Mouse (Mus musculus) thymus, postnatal 25 days (tissue): Measurements from ENCODE around the gene Tfeb.

Experiments used
- DNase-seq: peaks from one replicate; pipeline ENCODE4 v3.0.0; 2022

The Tfeb gene

DNA sequence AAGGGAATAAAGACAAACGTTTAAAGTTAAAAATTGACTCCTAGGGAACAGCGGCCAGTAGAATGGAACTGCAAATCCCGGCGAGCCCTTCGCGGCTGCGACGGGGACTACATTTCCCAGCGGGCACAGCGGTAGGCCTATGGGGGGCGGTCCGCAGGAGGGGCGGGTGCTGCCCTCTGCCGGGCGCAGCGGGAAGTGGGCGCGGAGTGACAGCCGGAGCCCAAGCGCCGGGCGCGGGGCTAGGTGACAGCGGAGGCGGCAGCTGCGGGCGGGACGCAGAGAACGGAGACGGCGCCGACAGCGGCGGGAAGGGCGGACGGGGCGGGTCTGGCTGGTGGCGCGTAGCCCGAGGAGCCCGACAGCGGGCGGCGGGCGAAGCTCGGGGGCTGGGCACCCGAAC lies at the start of gene Tfeb:
Gene Tfeb (plus strand): TSS at position 175 of the 400 bp plus-strand sequence.
- DNase-seq = peak; percentile 99

DNA sequence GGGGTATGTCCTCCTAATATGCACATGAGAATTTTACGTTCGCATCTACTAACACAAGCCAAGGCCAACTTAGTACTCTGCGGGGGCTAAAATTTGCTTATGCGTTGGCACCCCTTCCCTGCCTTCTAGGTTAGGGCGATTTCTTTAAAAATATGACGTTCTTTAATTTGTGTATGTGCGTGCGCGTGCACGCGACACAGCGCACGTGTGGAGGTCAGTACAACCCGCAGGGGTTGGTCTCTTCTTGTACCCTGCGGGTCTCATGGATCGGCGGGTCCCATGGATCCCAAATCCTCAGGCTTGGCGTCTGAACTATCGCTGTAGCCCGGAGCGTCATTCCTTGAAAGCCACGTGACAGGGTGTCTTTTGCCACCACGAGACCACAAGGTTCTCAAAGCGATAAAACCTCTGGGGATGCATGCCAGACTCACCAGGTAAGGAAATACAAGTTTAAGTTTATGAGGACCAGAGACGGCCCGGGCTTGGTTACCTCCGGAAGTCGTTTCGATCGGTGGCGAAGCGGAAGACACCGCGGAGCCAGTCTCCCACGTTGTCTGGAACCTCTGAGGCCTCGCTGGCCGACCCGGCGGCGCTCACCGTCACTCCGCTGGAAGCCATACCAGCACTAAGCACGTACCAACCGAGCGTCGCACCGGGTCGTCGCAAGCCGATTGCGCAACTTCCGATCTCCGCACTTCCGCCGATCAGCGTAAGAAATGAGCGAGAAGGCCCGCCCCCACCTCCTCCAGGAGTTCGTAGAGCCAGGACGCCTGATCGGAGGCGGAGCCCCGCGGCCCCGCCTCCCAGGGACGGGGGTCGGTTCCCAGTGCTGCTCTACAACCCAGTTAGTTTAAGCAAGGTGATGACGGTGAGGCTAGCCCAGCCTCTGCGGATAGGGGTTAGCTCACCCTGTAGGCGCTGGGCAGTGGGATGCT lies 49.2 kb upstream of the Tfeb start:
- peak; percentile 92 for DNase-seq

DNA sequence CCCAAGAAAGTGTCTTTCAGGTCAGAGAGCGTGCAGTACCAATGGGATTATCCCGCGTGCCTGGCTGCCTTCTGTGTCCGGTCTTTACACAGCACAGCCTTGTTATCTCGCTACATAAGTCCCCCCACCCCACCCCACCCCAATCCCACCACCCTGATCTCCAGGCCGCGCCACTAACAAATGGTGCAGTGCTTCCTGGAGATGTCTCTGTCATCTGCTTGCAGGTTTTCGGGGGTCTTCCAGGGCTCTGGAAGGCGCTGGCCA lies 48.6 kb upstream of the Tfeb start, which contains the start of gene Tomm6:
Gene Tomm6 (minus strand): TSS at position 43 of the 264 bp plus-strand sequence.
- DNase-seq = no peak

GRCm38 (mm10) chr17:47688608-47689575 lies 47.9 kb upstream of the Tfeb start, which contains the start of gene Frs3:
Gene Frs3 (plus strand): TSS chr17:47689030.
- DNase-seq = peak; percentile 57

DNA sequence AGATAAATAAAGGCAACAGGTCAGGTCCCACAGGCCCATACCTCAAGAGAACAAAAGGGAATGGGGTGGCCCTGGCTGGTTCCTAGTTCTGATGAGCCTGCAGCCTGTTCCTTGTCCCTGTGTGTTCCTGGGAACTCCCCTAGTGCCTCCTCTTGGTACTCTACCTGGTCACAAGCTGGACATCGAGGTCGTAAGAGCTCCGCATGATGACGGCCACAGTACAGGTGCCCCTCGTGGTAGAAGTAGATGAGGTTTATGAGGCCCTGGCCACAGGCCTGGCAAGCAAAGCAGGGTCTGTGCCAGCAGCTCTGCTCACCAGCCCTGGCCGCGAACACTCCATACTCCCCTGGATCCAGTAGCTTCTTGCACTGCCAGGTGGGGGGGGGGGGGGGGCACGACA lies 46.9 kb upstream of the Tfeb start:
- DNase-seq = no peak

DNA sequence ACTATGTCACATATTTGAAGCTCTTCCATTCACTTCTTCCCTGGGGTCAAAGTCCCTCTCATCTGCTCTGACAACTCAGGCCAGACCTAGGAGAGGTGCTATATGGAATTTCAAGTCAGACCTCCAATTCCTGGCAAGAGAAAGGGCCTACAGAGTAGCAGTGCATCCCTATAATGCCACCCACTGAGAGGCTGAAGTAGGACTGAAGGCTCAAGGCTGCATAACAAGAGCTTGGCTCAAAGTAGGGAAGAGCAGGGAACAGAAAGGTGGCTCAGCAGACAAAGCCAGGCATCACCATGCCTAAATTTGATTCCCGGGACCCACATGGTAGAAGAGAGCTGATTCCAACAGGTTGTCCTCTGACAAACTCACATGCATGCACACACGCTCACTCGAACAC lies 45.2 kb upstream of the Tfeb start:
- no peak for DNase-seq

GRCm38 (mm10) chr17:47693671-47694441 lies 43.0 kb upstream of the Tfeb start:
- no peak for DNase-seq

DNA sequence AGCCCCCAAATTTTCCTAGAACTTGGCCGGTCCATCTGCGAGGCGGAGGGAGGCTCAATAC lies 42.6 kb upstream of the Tfeb start, which contains the start of gene Gm21981:
Gene Gm21981 (minus strand): TSS at position 14 of the 61 bp plus-strand sequence.
- DNase-seq = no peak

- DNase-seq = peak; percentile 97
Observed at GRCm38 (mm10) chr17:47694503-47695336, 42.1 kb upstream of the Tfeb start, which contains the start of gene Prickle4. Gene Prickle4 (minus strand): TSS chr17:47694736.

DNA sequence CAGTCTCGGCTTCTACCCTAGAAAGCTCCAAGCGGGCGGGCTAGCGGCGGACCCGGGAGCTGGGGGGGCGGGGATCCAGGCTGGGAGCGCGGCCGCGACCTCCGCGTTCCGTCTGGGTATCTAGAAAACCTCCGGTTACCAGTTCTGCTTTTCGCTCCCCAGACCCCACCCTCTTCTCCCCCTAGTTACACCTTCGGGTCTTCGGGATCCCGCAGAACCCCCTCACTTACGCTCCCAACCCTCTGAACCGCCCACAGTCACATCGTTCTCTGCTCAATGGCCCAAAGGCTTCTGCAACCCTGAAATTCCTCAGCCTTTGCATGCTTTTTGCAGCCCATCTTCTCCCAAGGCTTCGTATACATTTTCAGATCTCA lies 41.5 kb upstream of the Tfeb start:
- DNase-seq = no peak

- no peak for DNase-seq
Observed at GRCm38 (mm10) chr17:47698156-47698555, 38.7 kb upstream of the Tfeb start.

DNA sequence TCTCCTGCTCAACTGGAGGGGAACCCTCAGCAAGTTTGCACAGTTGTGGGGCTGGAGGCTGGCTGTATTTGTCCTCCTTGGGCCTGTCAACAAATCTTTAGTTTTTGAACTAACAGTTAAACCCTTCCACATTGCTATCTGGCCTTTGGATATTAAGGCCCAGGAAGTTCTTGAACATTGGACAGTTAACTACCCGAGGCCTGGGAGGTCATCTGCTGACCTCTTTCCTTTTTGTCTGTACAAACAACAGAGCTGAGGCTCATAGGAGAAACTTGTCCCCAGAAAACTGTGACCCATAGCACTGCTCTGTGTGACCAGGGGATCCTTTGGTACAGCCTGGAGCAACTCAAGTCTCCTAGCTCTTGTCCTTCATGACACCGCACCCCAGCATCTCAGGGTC lies 37.8 kb upstream of the Tfeb start:
- no peak for DNase-seq

GRCm38 (mm10) chr17:47701793-47702192 lies 35.0 kb upstream of the Tfeb start:
- DNase-seq = no peak

DNA sequence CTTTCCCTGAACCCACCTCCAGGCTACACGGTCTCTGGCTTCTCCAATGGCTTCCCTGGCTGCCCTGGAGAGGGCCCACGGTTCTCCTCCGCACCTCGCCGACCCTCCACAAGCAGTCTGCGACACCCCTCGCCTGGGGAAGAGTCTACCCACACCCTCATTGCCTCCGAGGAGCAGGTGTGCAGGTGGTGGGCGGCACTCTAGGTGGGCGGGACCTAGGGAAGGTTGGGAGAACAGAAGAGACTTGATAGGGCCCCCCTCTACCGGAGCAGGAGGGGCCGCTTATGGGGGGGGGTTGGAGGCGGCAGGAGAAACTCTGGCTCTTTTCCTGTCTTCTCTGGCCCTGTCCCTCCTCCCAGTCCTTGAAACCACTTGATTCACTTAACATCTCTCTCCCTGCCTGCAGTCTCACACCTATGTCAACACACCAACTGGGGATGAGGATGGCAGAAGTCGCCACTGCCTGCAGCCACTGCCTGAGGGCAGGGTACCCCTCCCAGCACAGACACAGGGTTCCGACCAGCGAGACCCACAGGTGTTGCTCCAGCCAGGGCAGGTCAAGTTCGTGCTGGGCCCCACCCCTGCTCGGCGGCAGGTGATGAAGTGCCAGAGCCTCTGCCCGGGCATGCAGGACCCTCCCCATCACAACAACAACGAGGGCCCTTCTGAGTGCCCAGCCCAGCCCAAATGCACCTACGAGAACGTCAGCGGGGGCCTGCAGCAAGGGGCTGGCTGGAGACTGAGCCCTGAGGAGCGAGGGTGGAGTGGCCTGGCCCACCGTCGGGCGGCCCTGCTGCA lies 34.1 kb upstream of the Tfeb start:
- DNase-seq = no peak

DNA sequence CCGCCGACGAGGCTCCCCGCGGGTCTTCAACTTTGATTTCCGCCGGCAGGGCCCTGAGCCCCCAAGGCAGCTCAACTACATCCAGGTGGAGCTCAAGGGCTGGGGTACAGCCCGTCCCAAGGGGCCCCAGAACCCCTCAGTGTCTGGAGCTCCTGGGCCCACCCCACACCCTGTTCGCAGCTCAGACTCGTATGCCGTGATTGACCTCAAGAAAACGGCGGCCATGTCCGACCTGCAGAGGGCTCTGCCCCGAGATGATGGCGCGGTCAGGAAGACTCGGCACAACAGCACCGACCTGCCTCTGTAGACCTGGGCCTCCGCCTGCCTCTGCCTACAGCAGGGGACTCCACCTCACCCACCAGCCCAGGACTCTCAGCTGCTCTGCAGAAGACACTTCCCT lies 33.3 kb upstream of the Tfeb start:
- no peak for DNase-seq

DNA sequence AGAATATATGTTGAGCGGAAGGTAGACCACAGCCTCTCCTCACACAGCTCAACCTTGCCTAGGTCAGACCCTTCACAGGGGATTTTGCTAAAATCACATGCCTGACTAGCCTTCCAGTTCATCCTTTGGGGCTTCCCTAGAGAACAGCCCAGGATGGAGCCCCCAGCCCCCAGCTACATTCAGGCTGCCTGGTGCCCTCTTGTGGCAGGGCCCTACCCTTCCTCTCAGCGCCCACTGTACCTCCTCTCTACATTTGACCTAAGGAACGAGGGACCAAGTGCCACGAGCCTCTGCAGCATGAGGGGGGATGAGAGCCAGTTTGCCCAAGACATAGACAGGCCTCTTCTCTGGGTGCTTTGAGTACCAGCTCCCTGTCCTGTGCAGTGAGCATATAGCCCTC lies 32.1 kb upstream of the Tfeb start:
- DNase-seq = peak; percentile 23

- DNase-seq = no peak
Observed at GRCm38 (mm10) chr17:47706196-47706595, 30.6 kb upstream of the Tfeb start.

DNA sequence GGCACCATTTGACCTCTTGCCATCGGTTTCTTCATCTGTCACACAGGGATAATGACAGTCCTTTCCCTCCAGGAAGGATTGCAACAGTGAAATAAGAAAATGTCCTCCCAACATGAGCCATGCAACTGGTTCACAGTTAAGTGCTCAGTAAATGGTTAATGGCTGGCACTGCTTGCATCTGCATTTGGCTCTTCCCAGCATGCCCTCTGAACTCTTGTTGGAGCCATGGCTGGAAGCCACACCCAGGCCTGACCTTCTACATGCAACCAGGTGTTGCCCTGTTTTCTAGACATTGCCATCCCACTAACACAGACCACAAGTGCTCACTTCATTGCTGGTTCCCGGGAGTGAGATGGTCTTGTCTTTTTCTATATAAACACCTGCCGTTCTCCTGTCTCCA lies 28.9 kb upstream of the Tfeb start:
- DNase-seq = no peak

DNA sequence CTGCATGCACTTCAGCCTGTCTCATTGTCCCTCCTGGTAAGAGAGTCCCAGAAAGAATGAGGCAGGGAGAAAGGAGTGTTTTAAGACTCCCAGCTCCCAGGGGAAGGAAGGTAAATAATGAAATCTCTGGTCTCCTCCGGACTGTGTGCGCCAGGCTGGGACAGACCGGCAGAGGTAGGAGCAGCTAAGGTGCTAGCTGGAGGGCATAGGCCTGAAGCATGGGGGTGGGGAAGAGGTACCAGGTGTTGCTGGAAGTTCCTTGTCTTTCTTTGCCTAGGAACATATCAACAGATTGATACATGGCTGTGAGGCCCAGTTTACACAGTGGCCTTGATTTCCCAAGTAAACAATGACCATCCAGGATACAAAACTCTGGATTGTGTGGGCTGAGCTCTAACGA lies 27.9 kb upstream of the Tfeb start:
- DNase-seq = no peak

DNA sequence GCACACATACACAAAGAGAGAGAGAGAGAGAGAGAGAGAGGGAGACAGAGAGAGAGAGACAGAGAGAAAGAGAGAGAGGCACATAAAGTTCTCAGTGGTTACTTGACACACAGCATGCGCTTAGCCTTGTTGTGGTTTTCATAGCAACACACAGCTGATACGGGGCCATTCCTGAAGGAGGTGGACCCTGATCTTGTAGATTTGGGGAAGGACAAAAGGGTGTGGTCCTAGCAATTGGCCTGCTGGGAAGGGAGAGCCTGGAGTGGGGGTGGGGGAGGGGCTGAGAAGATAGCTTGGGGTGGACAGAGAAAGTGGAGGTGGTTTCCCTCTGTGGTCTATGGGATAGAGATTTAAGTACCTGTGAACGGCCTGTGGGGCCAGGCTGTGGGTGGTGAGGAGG lies 26.8 kb upstream of the Tfeb start:
- DNase-seq = no peak

DNA sequence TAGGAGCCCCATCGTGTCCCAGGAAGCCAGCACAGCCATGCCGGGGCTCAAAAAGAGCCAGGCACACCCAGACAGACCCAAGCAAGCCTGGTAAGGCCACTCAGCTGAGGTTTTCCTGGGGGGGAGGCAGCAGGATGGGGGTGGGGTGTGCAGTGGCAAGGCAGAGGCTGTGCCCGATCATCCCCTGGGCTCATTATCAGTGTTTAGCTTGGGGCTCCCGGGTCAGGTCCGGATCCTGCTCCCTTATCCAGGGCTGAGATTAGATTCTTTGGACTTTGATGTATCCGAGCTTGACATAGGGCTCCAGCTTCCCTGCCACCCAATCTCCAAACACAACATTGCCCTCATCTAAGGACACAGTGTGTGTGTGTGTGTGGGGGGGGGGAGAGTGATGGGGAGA lies 24.9 kb upstream of the Tfeb start:
- no peak for DNase-seq
